Mouse (Mus musculus): ENCODE results near the gene Myo1h.

The Myo1h gene

DNA sequence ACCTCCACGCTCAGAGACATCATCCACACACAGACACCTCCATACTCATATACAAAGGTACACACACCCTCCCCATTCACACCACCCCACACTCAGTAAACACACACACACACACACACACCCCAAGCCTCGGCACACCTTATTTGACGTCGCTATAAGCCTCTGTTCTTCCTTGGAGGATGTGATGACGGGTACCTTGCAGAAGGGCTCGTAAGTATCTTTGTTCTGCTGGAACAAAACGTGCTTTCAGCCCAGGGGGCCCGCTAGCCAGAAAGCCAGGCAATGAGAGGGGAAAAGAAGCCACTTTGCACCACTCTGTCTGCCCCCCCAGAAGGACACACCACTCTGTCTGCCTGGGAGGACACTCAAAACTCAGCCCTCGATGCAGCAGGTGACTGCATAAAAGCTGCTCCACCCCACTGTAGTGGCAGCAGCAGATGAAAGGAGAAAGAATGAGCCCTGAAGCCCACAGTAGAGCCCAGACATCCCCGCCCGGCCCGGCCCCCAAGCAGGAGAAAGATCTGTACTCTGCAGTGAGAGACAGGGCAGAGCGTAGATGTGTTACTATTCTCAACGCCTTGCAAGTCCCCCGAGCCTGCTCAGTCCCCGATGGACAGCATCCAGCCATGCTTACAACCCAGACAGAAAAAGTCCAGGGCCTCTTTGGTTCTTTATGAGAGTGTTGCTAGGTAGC, 80.0 kb downstream of the Myo1h start:
- no peak for TF ChIP-seq GATA4 (IDR thresholded peaks at IDR 0.05; ENCODE audit: insufficient replicate concordance, low read length)

DNA sequence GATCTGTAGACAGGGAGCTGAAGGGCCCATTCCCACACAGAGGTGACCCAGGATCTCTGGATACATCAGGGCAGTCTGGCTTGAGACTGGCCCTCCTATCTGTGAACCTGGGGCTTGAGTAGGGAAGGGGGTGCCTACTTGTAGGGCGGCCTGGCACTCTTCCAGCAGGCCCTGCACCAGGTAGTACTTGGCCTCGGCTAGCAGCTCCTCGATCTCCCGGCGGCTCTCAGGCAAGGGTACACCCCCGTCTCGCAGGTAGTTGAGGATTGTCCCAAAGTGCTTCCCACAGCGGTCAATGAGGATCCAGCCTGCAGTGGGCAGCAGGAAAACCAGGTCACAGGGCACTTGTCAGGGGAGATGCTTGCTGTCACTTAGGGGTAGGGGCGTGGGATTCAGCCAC, 81.0 kb downstream of the Myo1h start:
- TF ChIP-seq GATA4 (IDR thresholded peaks at IDR 0.05; ENCODE audit: insufficient replicate concordance, low read length) = no peak

DNA sequence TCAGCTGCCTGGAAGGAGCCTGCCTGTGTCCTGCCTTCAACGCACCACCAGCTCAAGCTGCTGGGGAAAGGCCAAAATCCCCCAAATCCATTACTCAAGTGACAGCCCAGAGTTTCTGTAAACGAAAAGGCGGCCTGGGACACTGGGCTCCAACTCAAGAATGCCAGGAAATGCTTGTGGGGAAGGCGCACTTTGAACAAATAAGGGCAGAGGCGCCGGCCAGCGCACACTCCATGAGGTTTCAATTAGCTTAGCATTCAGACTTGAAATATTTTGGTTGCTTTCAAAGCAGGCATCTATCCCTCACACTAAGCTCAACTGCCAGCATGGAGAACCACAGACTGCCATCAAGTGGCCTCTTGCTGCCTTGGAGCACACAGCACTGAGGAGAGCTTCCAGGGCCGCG, 81.4 kb downstream of the Myo1h start:
- no peak for TF ChIP-seq GATA4 (IDR thresholded peaks at IDR 0.05; ENCODE audit: insufficient replicate concordance, low read length)

DNA sequence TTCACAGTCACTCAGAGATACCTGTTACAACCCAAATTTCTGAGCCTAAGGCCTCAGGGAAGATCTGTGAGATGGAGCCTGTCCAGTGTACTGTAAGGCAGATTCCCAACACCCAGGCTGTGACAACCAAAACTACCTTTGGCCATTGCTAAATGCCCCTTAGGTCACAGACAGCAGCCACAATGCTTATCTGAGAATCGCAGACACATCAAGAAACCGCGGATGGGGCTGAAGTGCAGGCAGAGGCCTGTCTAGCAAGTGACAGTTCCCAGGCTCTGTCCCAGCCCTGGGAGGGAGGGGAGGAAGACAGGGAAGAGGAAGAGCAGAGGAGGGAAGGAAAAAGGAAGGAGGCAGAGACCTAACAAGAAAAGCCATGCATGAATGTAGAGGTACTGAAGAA, 82.4 kb downstream of the Myo1h start:
- no peak for TF ChIP-seq GATA4 (IDR thresholded peaks at IDR 0.05; ENCODE audit: insufficient replicate concordance, low read length)

DNA sequence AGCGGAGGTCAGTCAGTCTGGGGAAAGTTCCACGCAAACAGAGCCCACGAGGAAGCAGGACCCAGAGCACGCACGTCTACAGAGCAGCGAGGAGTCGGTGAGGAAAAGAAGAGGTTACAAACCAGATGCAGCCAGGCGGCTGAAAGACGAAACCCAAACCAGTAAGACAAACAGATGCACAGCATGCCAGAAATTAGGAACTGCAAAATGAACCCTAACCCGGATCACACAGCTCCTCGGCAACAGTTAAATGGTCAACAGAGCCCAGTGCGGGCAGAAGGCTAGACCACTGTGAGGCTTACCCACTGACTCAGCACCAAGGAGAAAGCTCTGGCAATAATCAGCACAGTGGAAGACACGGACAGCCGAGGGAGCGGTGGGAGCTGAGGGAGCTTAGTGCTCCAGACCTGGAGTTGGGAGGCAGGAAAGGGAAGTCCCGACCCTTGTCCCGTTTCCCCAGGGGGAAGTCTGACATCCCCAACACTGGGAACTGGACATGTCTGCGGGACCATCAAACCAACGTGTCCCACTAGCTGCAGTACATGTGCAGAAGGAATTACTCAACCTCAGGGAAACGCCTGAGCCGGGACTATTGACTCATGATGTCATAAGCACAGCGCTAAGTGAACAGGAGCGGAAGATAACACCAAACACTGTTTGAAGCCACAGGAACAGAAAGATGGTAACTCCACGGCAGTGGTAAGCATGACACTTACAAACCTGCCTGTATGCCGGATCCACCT, 82.9 kb downstream of the Myo1h start:
- TF ChIP-seq GATA4 (IDR thresholded peaks at IDR 0.05; ENCODE audit: insufficient replicate concordance, low read length) = no peak

DNA sequence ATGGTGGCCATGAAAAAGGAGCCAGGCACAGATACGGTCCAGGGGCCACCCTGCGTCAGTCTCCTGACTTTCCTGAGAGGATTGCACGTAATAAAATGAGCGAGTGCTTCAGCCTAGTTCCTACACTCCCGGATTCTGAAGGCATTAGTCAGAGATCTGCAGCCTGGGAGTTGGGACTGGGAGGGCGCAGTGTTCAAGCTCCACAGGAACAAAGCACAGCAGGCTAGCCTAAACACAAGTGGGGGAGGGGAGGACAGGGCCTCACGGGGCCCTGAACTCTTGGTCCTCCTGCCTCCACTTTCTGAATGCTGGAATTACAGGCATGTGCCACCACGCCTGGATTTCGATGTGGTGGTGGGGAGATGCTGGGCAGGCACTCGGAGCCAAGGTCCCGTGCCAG, 83.6 kb downstream of the Myo1h start:
- no peak for TF ChIP-seq GATA4 (IDR thresholded peaks at IDR 0.05; ENCODE audit: insufficient replicate concordance, low read length)

DNA sequence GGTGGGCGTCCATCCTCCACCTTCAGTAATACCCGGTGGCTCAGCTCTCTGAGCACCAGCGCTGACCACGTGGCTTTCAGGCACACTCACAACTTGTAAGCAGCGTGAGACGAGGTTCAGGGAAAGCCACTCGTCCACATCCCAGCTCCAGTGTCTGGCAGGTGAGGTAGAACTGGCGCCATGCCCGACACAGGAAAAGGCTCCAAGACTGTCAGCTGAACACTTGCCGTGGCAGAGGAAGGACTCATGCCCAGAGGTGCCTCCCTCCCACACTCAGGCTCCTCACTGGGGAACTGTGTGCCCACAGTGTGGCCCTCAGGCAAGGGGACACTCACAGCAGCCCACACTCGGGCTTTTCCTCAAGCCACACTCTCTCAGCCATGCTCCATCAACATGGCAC, 84.2 kb downstream of the Myo1h start:
- TF ChIP-seq GATA4 (IDR thresholded peaks at IDR 0.05; ENCODE audit: insufficient replicate concordance, low read length) = no peak

DNA sequence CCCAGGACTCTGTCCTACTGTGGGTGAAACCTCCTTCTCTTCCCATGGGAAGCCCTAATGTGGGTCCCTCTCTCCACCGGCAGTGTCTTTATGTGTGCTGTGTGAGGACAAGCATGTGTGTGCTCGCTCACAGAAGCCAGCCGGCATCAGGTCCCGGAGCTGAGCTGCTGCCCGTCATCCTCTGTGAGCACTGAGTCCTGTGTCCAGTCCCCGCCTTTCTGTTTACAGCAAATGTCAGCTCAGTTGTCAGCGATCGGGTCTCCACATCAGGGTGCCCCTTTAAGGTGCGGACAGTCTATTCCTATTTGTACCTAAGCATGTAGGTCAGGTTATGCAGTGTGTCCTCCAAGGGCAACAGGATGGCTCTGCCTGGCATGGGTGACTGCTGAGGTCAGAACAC, 84.6 kb downstream of the Myo1h start:
- no peak for TF ChIP-seq GATA4 (IDR thresholded peaks at IDR 0.05; ENCODE audit: insufficient replicate concordance, low read length)

DNA sequence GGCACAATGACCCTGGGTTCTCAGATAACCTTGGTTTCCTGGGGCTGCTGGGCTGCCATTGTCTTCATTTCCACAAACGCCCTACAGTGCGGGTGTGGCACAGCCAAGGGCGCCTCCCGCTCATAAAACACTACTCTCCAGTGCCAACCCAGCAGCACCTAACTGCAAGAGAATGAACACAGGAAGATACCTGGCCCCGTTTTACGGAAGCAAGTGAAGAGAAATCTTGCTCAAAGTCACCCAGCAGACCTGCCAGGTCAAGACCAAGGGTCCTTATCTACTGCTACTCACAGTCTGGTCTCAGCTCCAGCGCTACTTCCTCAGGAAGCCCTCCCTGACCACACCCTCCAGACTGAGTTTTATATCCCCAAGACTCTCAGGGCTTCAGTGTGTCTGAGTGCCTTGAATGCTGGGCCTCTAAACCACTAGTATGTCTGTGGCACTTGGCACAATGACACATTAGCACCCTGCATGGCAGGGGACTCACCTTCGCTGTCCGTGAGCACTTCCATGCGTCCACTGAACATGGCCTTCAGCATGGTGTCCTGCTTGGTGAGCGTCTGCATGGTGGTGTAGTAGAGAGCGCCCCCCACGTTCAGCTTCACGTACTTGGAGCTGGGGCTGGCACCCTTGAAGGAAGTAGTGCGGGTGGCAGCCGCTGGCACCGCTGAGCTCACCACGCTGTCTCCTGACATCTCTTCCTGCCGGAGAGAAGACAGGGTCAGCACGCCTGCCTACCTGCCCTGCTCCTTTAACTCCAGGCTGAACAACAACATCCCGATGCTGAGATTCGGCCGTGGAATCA, 85.6 kb downstream of the Myo1h start:
- TF ChIP-seq GATA4 (IDR thresholded peaks at IDR 0.05; ENCODE audit: insufficient replicate concordance, low read length) = peak; percentile 70; the same call in 1 of the 2 replicates

DNA sequence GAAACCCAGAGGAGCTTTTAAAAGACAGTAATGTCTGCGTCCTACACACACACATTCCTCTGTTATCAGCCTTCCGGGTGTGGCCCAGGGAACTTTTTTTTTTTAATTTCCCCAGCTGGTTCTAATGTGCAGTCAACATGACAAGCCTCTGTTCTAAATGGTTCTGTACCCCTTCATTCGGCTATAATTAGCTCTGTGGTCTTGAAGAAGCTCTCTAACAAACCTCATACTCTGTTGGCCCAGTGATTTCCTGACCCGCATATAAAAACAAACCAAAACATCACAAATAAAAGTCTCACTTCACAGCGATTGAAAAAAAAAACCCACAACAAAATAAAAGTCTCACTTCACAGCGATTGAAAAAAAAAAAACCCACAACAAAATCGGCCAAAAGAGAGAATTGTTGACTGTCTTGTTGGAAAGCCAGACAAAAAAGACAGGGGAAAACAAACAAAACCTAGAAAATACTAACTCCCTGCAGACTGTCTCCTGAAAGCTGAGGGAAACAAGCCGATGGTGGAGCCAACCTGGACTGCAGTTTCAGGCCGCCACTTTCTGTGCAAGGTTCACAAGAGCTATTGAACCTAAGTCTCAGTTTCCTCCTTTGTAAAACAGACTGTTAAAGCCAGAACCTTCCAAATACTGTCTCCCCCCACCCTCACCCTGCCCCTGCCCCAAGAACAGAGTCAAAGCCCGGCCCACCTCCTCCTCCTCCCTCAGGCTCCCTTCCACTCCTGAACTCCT, 89.4 kb downstream of the Myo1h start:
- TF ChIP-seq GATA4 (IDR thresholded peaks at IDR 0.05; ENCODE audit: insufficient replicate concordance, low read length) = peak; percentile 56; the same call in 1 of the 2 replicates

DNA sequence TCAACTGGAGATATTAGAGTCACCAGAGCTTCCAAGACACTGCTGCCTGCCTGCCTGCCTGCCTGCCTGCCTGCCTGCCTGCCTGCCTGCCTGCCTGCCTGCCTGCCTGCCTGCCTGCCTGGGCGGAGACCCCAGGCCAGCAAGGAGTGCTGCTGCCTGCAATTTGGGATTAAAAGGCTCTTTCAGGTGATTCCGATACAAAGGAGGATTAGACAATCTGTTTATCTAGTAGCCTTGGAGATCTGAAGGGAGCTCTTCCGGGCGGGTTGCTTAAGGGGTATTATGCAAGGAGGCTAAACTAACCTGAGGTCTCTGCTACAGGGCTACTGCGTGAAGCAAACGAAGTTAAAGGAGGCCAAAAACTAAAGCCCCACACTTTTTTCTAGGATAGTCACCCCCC, 90.0 kb downstream of the Myo1h start:
- TF ChIP-seq GATA4 (IDR thresholded peaks at IDR 0.05; ENCODE audit: insufficient replicate concordance, low read length) = no peak

DNA sequence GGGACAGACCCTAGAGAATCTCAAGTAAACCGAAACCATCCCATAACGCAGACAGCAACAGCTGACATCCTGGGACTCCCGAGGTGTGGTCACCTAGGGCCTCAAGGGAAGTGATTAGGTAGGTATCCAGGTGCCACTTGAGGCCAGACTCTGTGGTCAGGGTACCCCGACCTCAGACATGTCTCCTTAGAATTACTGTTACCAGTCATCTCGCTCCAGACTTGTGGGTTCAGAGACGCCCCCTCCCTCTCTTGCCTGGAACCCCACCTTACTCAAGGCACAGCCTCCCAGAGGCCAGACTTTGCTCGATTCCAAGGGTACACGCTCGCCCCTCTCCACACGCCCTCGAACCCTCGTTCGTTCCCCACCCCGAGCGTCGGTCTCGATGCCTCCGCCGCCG, 90.8 kb downstream of the Myo1h start:
- no peak for TF ChIP-seq GATA4 (IDR thresholded peaks at IDR 0.05; ENCODE audit: insufficient replicate concordance, low read length)

DNA sequence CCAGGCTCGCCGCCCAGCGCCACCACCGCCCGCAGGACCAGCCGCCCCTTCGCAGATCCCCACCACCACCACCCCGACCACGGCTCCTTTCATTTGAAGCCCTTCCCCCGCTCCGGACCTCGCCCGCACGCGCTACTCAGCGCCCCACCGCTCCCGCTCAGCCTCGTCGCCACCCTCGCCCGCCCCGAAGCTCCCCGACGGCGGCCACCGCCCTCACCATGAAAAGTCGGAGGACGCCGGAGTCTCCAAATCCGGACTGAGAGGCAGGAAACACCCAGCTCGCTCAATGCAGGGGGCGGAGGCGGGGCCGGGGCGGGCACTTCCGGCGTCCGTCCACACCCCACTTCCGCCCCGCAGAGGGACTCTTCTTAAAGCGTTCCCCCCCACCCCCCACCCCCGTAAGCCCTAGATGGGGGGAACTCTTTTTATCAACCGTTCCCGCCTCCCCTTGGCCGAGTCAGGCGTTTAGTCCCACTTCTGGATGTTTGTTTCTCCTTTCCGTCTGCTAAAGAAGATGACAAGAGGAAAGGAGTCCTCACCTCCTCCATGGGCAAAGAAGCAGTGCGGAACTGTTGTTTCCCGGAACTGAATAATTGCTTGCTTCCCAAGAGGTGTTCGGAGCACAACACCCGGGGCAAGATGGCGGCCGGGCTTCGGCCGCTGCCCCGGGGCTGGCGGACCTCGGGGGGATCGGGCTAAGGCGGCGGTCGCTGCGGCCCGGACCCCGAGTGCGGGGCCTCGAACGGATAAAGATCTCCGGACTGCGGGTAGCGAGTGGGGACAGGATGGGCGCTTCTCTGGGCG, 91.4 kb downstream of the Myo1h start, which contains the start of the genes Kctd10 and Ube3b:
Gene Kctd10 (minus strand): TSS at position 300 of the 804 bp plus-strand sequence.
Gene Ube3b (plus strand): TSS at position 399 of the 804 bp plus-strand sequence.
- TF ChIP-seq GATA4 (IDR thresholded peaks at IDR 0.05; ENCODE audit: insufficient replicate concordance, low read length) = peak; percentile 4; the same call in 1 of the 2 replicates

DNA sequence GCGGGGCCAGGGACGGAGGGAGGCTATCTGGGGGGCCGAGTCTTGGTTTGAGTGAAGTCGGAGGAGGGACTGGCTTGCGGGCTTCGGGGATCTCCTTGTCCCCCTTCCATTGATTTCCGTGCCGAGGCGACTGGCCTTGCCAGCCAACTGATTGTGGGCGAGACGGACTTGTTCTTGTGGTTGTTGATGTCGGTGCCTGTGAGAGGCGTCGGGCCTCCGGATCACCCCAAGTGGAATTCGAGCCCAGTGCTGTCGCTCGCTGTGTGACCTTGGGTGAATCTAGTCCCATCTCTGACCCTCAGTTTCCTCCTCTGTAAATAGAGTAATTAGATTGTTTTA, 92.0 kb downstream of the Myo1h start:
- TF ChIP-seq GATA4 (IDR thresholded peaks at IDR 0.05; ENCODE audit: insufficient replicate concordance, low read length) = no peak

Measured in liver, adult (tissue).